Mouse (Mus musculus) olfactory bulb, adult 2 months (tissue): ENCODE results near the gene Trim2.

Experiments
- CTCF ChIP-seq: fragments of 200-500 bp; IDR thresholded peaks from 2 replicates; pipeline ENCODE4 v1.5.1; 2012; ENCODE audit warnings: low read depth, mild to moderate bottlenecking, low read length, moderate library complexity; ENCODE audit not compliant: insufficient read depth
- POLR2A ChIP-seq: fragments of 200-500 bp; IDR thresholded peaks from 2 replicates; pipeline ENCODE4 v1.6.1; 2012; ENCODE audit warnings: mild to moderate bottlenecking, low read depth, low read length, moderate library complexity; ENCODE audit not compliant: insufficient read depth

- TF ChIP-seq POLR2A, result no peak
- TF ChIP-seq CTCF, result no peak
Observed at GRCm38 (mm10) chr3:84118178-84118577, 188.5 kb downstream of the Trim2 start.
